ENCODE assay signal across 8 mouse cellular contexts in the genomic region with DNA sequence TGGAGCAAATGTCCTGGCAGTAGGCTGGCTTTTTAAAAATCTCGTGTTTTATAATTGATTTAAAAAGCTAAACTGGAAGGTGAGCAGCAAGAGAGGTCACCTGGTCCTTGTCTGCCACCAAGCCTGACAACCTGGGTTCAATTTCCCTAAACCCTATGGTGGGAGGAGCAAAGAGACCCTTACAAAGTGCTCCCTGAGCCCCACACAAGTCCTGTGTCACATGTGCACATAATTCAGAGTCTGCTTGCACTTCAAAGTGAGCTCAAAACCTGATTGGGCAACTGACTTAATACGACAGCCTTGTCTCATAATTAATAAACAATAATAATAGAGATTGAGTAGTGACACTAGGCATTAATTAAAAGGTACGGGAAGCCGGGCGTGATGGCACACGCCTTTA. TPM values are rescaled to one million over a fixed set of nuclear protein-coding genes. Genes with fewer than 3 reads are reported as not detected.
A peak's percentile ranks its signal among the peaks of the same experiment; 100 is the strongest.
DNase-seq lines count a peak whose midpoint lies in the region; ATAC-seq and TF ChIP-seq lines count a peak whose summit lies in the region.

No protein-coding gene starts in this region.

- no peaks in the 10 kb centered on the region for H3K27me3 ChIP-seq in megakaryocyte, embryonic 14.5 days (replicated peaks)
- H3K27me3 ChIP-seq in liver, embryonic 12.5 days (replicated peaks): no peaks in the 10 kb centered on the region
- no peaks in the 10 kb centered on the region for H3K27me3 ChIP-seq in stomach, embryonic 15.5 days (replicated peaks)

- no peak for TF ChIP-seq CTCF in gastrocnemius, adult 2 months (IDR thresholded peaks at IDR 0.05)

- peak overlapping the region; percentile 99 for H3K27ac ChIP-seq in gastrocnemius, adult 2 months
- H3K27ac ChIP-seq in liver, embryonic 12.5 days: peak overlapping the region; percentile 96
- peak overlapping the region; percentile 100 for H3K27ac ChIP-seq in stomach, embryonic 15.5 days

- no peak for DNase-seq in gastrocnemius, adult 2 months
- no peak for DNase-seq in gastrocnemius, adult 8-10 months (ENCODE audit: low spot score in 2 of 2)
- DNase-seq in urinary bladder, postnatal 14 days (ENCODE audit: low spot score): no peak

- WGBS in liver, embryonic 12.5 days (ENCODE audit: insufficient replicate concordance): 76% methylated on average over 6 of the region's 6 CpGs
- 77% methylated on average over 6 of the region's 6 CpGs for WGBS in stomach, embryonic 15.5 days

- H3K36me3 ChIP-seq in megakaryocyte, embryonic 14.5 days (replicated peaks; ENCODE audit: low read length): peaks cover 21% of the 10 kb centered on the region
- H3K36me3 ChIP-seq in liver, embryonic 12.5 days: peaks cover 8% of the 10 kb centered on the region; the same call in 1 of the 2 replicates
- H3K36me3 ChIP-seq in stomach, embryonic 15.5 days: no peaks in the 10 kb centered on the region

- no peak for ATAC-seq in megakaryocyte, adult 5-6 weeks (ENCODE audit: poor library complexity, severe bottlenecking)
- ATAC-seq in liver, embryonic 12.5 days: no peak
- ATAC-seq in stomach, embryonic 15.5 days (ENCODE audit: insufficient read depth, low FRiP score, low read depth): no peak
- no peak for ATAC-seq in monocyte, adult 5-6 weeks (replicated peaks; ENCODE audit: insufficient number of reproducible peaks, low FRiP score, low TSS enrichment, poor library complexity, severe bottlenecking)

- H3K4me1 ChIP-seq in megakaryocyte, embryonic 14.5 days: peaks cover 58% of the 10 kb centered on the region
- peaks cover 69% of the 10 kb centered on the region for H3K4me1 ChIP-seq in liver, embryonic 12.5 days
- H3K4me1 ChIP-seq in stomach, embryonic 15.5 days: peaks cover 40% of the 10 kb centered on the region

- H3K9ac ChIP-seq in liver, embryonic 12.5 days: peak overlapping the region; percentile 90; the same call in 1 of the 2 replicates
- no peak overlapping the region for H3K9ac ChIP-seq in stomach, embryonic 15.5 days

- peak overlapping the region; percentile 92 for H3K4me2 ChIP-seq in liver, embryonic 12.5 days
- peak overlapping the region; percentile 81 for H3K4me2 ChIP-seq in stomach, embryonic 15.5 days

- H3K9me3 ChIP-seq in megakaryocyte, embryonic 14.5 days: no peaks in the 10 kb centered on the region
- H3K9me3 ChIP-seq in liver, embryonic 12.5 days (replicated peaks): no peaks in the 10 kb centered on the region
- H3K9me3 ChIP-seq in stomach, embryonic 15.5 days: no peaks in the 10 kb centered on the region

- intact Hi-C loops in gastrocnemius, adult 2 months (cut with DNase I): loop anchor here (2.0 kb wide), 1 partner anchor 22 kb away; the partner anchor contains the start of gene Med25

- H3K4me3 ChIP-seq in gastrocnemius, adult 2 months: peak overlapping the region; percentile 97
- H3K4me3 ChIP-seq in megakaryocyte, embryonic 14.5 days (replicated peaks): peak overlapping the region; percentile 94
- peak overlapping the region; percentile 81 for H3K4me3 ChIP-seq in liver, embryonic 12.5 days
- peak overlapping the region; percentile 97 for H3K4me3 ChIP-seq in stomach, embryonic 15.5 days (replicated peaks)

RNA-seq across cellular contexts. Expression of gene Ptov1, which starts 1.0 kb away (rescaled TPM):
- total RNA-seq in gastrocnemius, adult 2 months (2021): 100 to 1,000 TPM; 126 to 137 TPM
- 100 to 1,000 TPM; 146 to 178 (median 160) TPM for total RNA-seq in gastrocnemius, adult 8-10 months (2022)
- polyA plus RNA-seq in megakaryocyte, embryonic 14.5 days (2012; ENCODE audit: insufficient read depth, low replicate concordance): 191 and 368 TPM in 2 replicates
- 21.3 and 29.0 TPM in 2 replicates for total RNA-seq in megakaryocyte, adult 5-6 weeks (2015)
- total RNA-seq in megakaryocyte, adult 5-6 weeks (2017): 5.9 and 8.7 TPM in 2 replicates
- polyA plus RNA-seq in liver, embryonic 12.5 days (2016; fragmentation: Nextera tagmentation; extraction: Ambion mirVana): 114 and 121 TPM in 2 replicates
- 291 and 320 TPM in 2 replicates for polyA plus RNA-seq in stomach, embryonic 15.5 days (2015; fragmentation: Nextera tagmentation; extraction: Ambion mirVana)
- 7.2 to 11.9 TPM (median 7.4 TPM) in 3 replicates for total RNA-seq in monocyte, adult 5-6 weeks (2017)

RNA-seq across cellular contexts. Expression of gene Pnkp, which starts 13.7 kb away (rescaled TPM):
- 10 to 100 TPM; 19.4 to 21.2 TPM for total RNA-seq in gastrocnemius, adult 2 months (2021)
- total RNA-seq in gastrocnemius, adult 8-10 months (2022): 10 to 100 TPM; 21.2 to 23.9 (median 22.4) TPM
- 30.0 and 36.4 TPM in 2 replicates for polyA plus RNA-seq in megakaryocyte, embryonic 14.5 days (2012; ENCODE audit: insufficient read depth, low replicate concordance)
- 75.1 and 89.7 TPM in 2 replicates for total RNA-seq in megakaryocyte, adult 5-6 weeks (2015)
- 109 and 129 TPM in 2 replicates for total RNA-seq in megakaryocyte, adult 5-6 weeks (2017)
- polyA plus RNA-seq in liver, embryonic 12.5 days (2016; fragmentation: Nextera tagmentation; extraction: Ambion mirVana): 26.1 and 26.7 TPM in 2 replicates
- polyA plus RNA-seq in stomach, embryonic 15.5 days (2015; fragmentation: Nextera tagmentation; extraction: Ambion mirVana): 25.5 and 32.7 TPM in 2 replicates
- 68.9 to 89.5 TPM (median 71.5 TPM) in 3 replicates for total RNA-seq in monocyte, adult 5-6 weeks (2017)

RNA-seq across cellular contexts. Expression of gene Tbc1d17, which starts 21.7 kb away (rescaled TPM):
- 10 to 100 TPM; 40.8 to 56.4 TPM for total RNA-seq in gastrocnemius, adult 2 months (2021)
- 10 to 100 TPM; 58.9 to 71.3 (median 63.3) TPM for total RNA-seq in gastrocnemius, adult 8-10 months (2022)
- polyA plus RNA-seq in megakaryocyte, embryonic 14.5 days (2012; ENCODE audit: insufficient read depth, low replicate concordance): 44.5 TPM in 2 replicates
- total RNA-seq in megakaryocyte, adult 5-6 weeks (2015): 12.5 and 17.6 TPM in 2 replicates
- 13.0 and 14.8 TPM in 2 replicates for total RNA-seq in megakaryocyte, adult 5-6 weeks (2017)
- 34.4 and 39.6 TPM in 2 replicates for polyA plus RNA-seq in liver, embryonic 12.5 days (2016; fragmentation: Nextera tagmentation; extraction: Ambion mirVana)
- polyA plus RNA-seq in stomach, embryonic 15.5 days (2015; fragmentation: Nextera tagmentation; extraction: Ambion mirVana): 64.5 and 72.0 TPM in 2 replicates
- 33.8 to 69.8 TPM (median 57.7 TPM) in 3 replicates for total RNA-seq in monocyte, adult 5-6 weeks (2017)

RNA-seq across cellular contexts. Expression of gene Akt1s1, which starts 21.8 kb away (rescaled TPM):
- 100 to 1,000 TPM; 128 to 137 TPM for total RNA-seq in gastrocnemius, adult 2 months (2021)
- total RNA-seq in gastrocnemius, adult 8-10 months (2022): 100 to 1,000 TPM; 139 to 158 (median 141) TPM
- 372 and 2,506 TPM in 2 replicates for polyA plus RNA-seq in megakaryocyte, embryonic 14.5 days (2012; ENCODE audit: insufficient read depth, low replicate concordance)
- 4.7 and 6.5 TPM in 2 replicates for total RNA-seq in megakaryocyte, adult 5-6 weeks (2015)
- total RNA-seq in megakaryocyte, adult 5-6 weeks (2017): 8.0 and 9.6 TPM in 2 replicates
- 42.7 and 45.3 TPM in 2 replicates for polyA plus RNA-seq in liver, embryonic 12.5 days (2016; fragmentation: Nextera tagmentation; extraction: Ambion mirVana)
- polyA plus RNA-seq in stomach, embryonic 15.5 days (2015; fragmentation: Nextera tagmentation; extraction: Ambion mirVana): 110 and 112 TPM in 2 replicates
- total RNA-seq in monocyte, adult 5-6 weeks (2017): 11.6 to 33.0 TPM (median 13.0 TPM) in 3 replicates

RNA-seq across cellular contexts. Expression of gene Med25, which starts 21.9 kb away (rescaled TPM):
- total RNA-seq in gastrocnemius, adult 2 months (2021): 10 to 100 TPM; 53.1 to 68.5 TPM
- 10 to 100 TPM; 64.0 to 79.1 (median 71.0) TPM for total RNA-seq in gastrocnemius, adult 8-10 months (2022)
- polyA plus RNA-seq in megakaryocyte, embryonic 14.5 days (2012; ENCODE audit: insufficient read depth, low replicate concordance): 249 and 952 TPM in 2 replicates
- 19.4 and 23.7 TPM in 2 replicates for total RNA-seq in megakaryocyte, adult 5-6 weeks (2015)
- 8.6 and 9.0 TPM in 2 replicates for total RNA-seq in megakaryocyte, adult 5-6 weeks (2017)
- polyA plus RNA-seq in liver, embryonic 12.5 days (2016; fragmentation: Nextera tagmentation; extraction: Ambion mirVana): 60.4 and 61.0 TPM in 2 replicates
- polyA plus RNA-seq in stomach, embryonic 15.5 days (2015; fragmentation: Nextera tagmentation; extraction: Ambion mirVana): 88.7 and 91.0 TPM in 2 replicates
- 8.2 to 15.1 TPM (median 8.9 TPM) in 3 replicates for total RNA-seq in monocyte, adult 5-6 weeks (2017)
